Mouse (Mus musculus): ENCODE data around the gene Slc25a17. TPM values are rescaled to one million over a fixed set of nuclear protein-coding genes. Genes with fewer than 3 reads are reported as not detected.

The Slc25a17 gene
- polyA plus RNA-seq, 1 experiment from 2014 or later, result 125 TPM

- no peak overlapping the region for H3K4me3 ChIP-seq
- no peak overlapping the region for H3K27ac ChIP-seq (replicated peaks)
- no peak overlapping the region for H3K4me2 ChIP-seq
- peaks cover 51% of the 10 kb centered on the region for H3K36me3 ChIP-seq
- no peaks in the 10 kb centered on the region for H3K4me1 ChIP-seq (replicated peaks)
- no peak for ATAC-seq (ENCODE audit: low FRiP score, low read depth)
- no peaks in the 10 kb centered on the region for H3K27me3 ChIP-seq
- H3K9me3 ChIP-seq, result no peaks in the 10 kb centered on the region
- 94% methylated on average over 9 of the region's 9 CpGs for WGBS
- no peak overlapping the region for H3K9ac ChIP-seq
These were observed 41.1 kb downstream of the Slc25a17 start for GRCm38 (mm10) chr15:81319462-81319861.

- no peaks in the 10 kb centered on the region for H3K27me3 ChIP-seq
- no peak overlapping the region for H3K4me3 ChIP-seq
- H3K9me3 ChIP-seq, result no peaks in the 10 kb centered on the region
- H3K4me1 ChIP-seq (replicated peaks), result no peaks in the 10 kb centered on the region
- peaks cover 10% of the 10 kb centered on the region for H3K36me3 ChIP-seq
- no peak overlapping the region for H3K4me2 ChIP-seq
- H3K9ac ChIP-seq, result no peak overlapping the region
- ATAC-seq (ENCODE audit: low FRiP score, low read depth), result no peak
- H3K27ac ChIP-seq (replicated peaks), result no peak overlapping the region
- WGBS, result 96% methylated on average over 3 of the region's 3 CpGs
These were observed 46.7 kb downstream of the Slc25a17 start for GRCm38 (mm10) chr15:81313928-81314327.

GRCm38 (mm10) chr15:81311026-81311425 is 49.6 kb downstream of the Slc25a17 start:
- no peaks in the 10 kb centered on the region for H3K9me3 ChIP-seq
- no peaks in the 10 kb centered on the region for H3K4me1 ChIP-seq (replicated peaks)
- no peaks in the 10 kb centered on the region for H3K27me3 ChIP-seq
- WGBS, result 73% methylated on average over 6 of the region's 6 CpGs
- no peak overlapping the region for H3K27ac ChIP-seq (replicated peaks)
- no peak overlapping the region for H3K9ac ChIP-seq
- ATAC-seq (ENCODE audit: low FRiP score, low read depth), result no peak
- H3K4me3 ChIP-seq, result no peak overlapping the region
- H3K4me2 ChIP-seq, result no peak overlapping the region
- H3K36me3 ChIP-seq, result no peaks in the 10 kb centered on the region

GRCm38 (mm10) chr15:81310353-81310752 is 50.3 kb downstream of the Slc25a17 start:
- no peak overlapping the region for H3K4me3 ChIP-seq
- ATAC-seq (ENCODE audit: low FRiP score, low read depth), result no peak
- H3K4me1 ChIP-seq (replicated peaks), result no peaks in the 10 kb centered on the region
- H3K4me2 ChIP-seq, result no peak overlapping the region
- WGBS, result 92% methylated on average over 9 of the region's 9 CpGs
- H3K27me3 ChIP-seq, result no peaks in the 10 kb centered on the region
- no peaks in the 10 kb centered on the region for H3K36me3 ChIP-seq
- H3K27ac ChIP-seq (replicated peaks), result no peak overlapping the region
- H3K9ac ChIP-seq, result no peak overlapping the region
- no peaks in the 10 kb centered on the region for H3K9me3 ChIP-seq

GRCm38 (mm10) chr15:81308038-81308437 is 52.6 kb downstream of the Slc25a17 start:
- no peak for ATAC-seq (ENCODE audit: low FRiP score, low read depth)
- 96% methylated on average over 7 of the region's 7 CpGs for WGBS
- no peaks in the 10 kb centered on the region for H3K4me1 ChIP-seq (replicated peaks)

GRCm38 (mm10) chr15:81306501-81306900 is 54.1 kb downstream of the Slc25a17 start:
- WGBS, result 95% methylated on average over 6 of the region's 6 CpGs

More at GRCm38 (mm10) chr15:81308038-81308437, 52.6 kb downstream of the Slc25a17 start:
- Histone ChIP-seq H3K4me2 (no peak overlapping the region), H3K27me3 (no peaks in the 10 kb centered on the region), H3K36me3 (no peaks in the 10 kb centered on the region), H3K9me3 (no peaks in the 10 kb centered on the region), H3K9ac (no peak overlapping the region), H3K27ac (replicated peaks) (no peak overlapping the region), H3K4me3 (no peak overlapping the region)

GRCm38 (mm10) chr15:81305035-81305434 is 55.6 kb downstream of the Slc25a17 start:
- Histone ChIP-seq H3K4me2 (no peak overlapping the region), H3K9me3 (no peaks in the 10 kb centered on the region), H3K9ac (no peak overlapping the region), H3K27ac (replicated peaks) (no peak overlapping the region), H3K36me3 (no peaks in the 10 kb centered on the region), H3K4me1 (replicated peaks) (no peaks in the 10 kb centered on the region), H3K4me3 (no peak overlapping the region), H3K27me3 (no peaks in the 10 kb centered on the region)
- 69% methylated on average over 8 of the region's 8 CpGs for WGBS
- no peak for ATAC-seq (ENCODE audit: low FRiP score, low read depth)

More at GRCm38 (mm10) chr15:81306501-81306900, 54.1 kb downstream of the Slc25a17 start:
- Histone ChIP-seq H3K36me3 (no peaks in the 10 kb centered on the region), H3K27ac (replicated peaks) (no peak overlapping the region), H3K27me3 (no peaks in the 10 kb centered on the region), H3K9ac (no peak overlapping the region), H3K4me3 (no peak overlapping the region), H3K9me3 (no peaks in the 10 kb centered on the region), H3K4me2 (no peak overlapping the region), H3K4me1 (replicated peaks) (no peaks in the 10 kb centered on the region)
- ATAC-seq (ENCODE audit: low FRiP score, low read depth), result no peak

- H3K4me1 ChIP-seq (replicated peaks), result no peaks in the 10 kb centered on the region
- 95% methylated on average over 7 of the region's 7 CpGs for WGBS
- no peak overlapping the region for H3K4me2 ChIP-seq
- H3K27me3 ChIP-seq, result no peaks in the 10 kb centered on the region
- no peaks in the 10 kb centered on the region for H3K9me3 ChIP-seq
- no peak overlapping the region for H3K9ac ChIP-seq
- ATAC-seq (ENCODE audit: low FRiP score, low read depth), result no peak
- H3K27ac ChIP-seq (replicated peaks), result no peak overlapping the region
- H3K4me3 ChIP-seq, result no peak overlapping the region
- H3K36me3 ChIP-seq, result no peaks in the 10 kb centered on the region
These were observed 56.6 kb downstream of the Slc25a17 start for GRCm38 (mm10) chr15:81304006-81304405.

- 68% methylated on average over 13 of the region's 13 CpGs for WGBS
- ATAC-seq (ENCODE audit: low FRiP score, low read depth), result no peak
These were observed 58.3 kb downstream of the Slc25a17 start for GRCm38 (mm10) chr15:81302151-81302808.

GRCm38 (mm10) chr15:81301193-81302070 is 59.2 kb downstream of the Slc25a17 start:
- Histone ChIP-seq H3K27me3 (no peaks in the 10 kb centered on the region), H3K4me3 (no peak overlapping the region), H3K4me1 (replicated peaks) (no peaks in the 10 kb centered on the region), H3K27ac (replicated peaks) (no peak overlapping the region), H3K9me3 (no peaks in the 10 kb centered on the region), H3K9ac (no peak overlapping the region), H3K36me3 (no peaks in the 10 kb centered on the region), H3K4me2 (no peak overlapping the region)
- no peak for ATAC-seq (ENCODE audit: low FRiP score, low read depth)
- 70% methylated on average over 16 of the region's 16 CpGs for WGBS

More at GRCm38 (mm10) chr15:81302151-81302808, 58.3 kb downstream of the Slc25a17 start:
- Histone ChIP-seq H3K4me1 (replicated peaks) (no peaks in the 10 kb centered on the region), H3K27me3 (no peaks in the 10 kb centered on the region), H3K27ac (replicated peaks) (no peak overlapping the region), H3K4me2 (no peak overlapping the region), H3K9me3 (no peaks in the 10 kb centered on the region), H3K9ac (no peak overlapping the region), H3K4me3 (no peak overlapping the region), H3K36me3 (no peaks in the 10 kb centered on the region)

GRCm38 (mm10) chr15:81300520-81301069 is 60.0 kb downstream of the Slc25a17 start:
- H3K27me3 ChIP-seq, result no peaks in the 10 kb centered on the region
- no peak overlapping the region for H3K27ac ChIP-seq (replicated peaks)
- no peak overlapping the region for H3K4me2 ChIP-seq
- no peak for ATAC-seq (ENCODE audit: low FRiP score, low read depth)
- no peak overlapping the region for H3K9ac ChIP-seq
- no peaks in the 10 kb centered on the region for H3K36me3 ChIP-seq
- H3K4me1 ChIP-seq (replicated peaks), result no peaks in the 10 kb centered on the region
- WGBS, result 91% methylated on average over 3 of the region's 3 CpGs
- no peak overlapping the region for H3K4me3 ChIP-seq
- no peaks in the 10 kb centered on the region for H3K9me3 ChIP-seq

- H3K4me2 ChIP-seq, result no peak overlapping the region
- no peaks in the 10 kb centered on the region for H3K27me3 ChIP-seq
- H3K36me3 ChIP-seq, result no peaks in the 10 kb centered on the region
- no peak overlapping the region for H3K9ac ChIP-seq
- 86% methylated on average over 4 of the region's 4 CpGs for WGBS
- no peak overlapping the region for H3K27ac ChIP-seq (replicated peaks)
- H3K9me3 ChIP-seq, result no peaks in the 10 kb centered on the region
- ATAC-seq (ENCODE audit: low FRiP score, low read depth), result no peak
- no peaks in the 10 kb centered on the region for H3K4me1 ChIP-seq (replicated peaks)
- no peak overlapping the region for H3K4me3 ChIP-seq
These were observed 61.1 kb downstream of the Slc25a17 start for GRCm38 (mm10) chr15:81299549-81299948.
